Mouse (Mus musculus): Measurements from ENCODE around the gene Dhrs2. TPM values are rescaled to one million over a fixed set of nuclear protein-coding genes. Genes with fewer than 3 reads are reported as not detected.

Dhrs2 gene
- polyA plus RNA-seq (2012; ENCODE audit: insufficient read depth, insufficient read length, low replicate concordance, missing spikeins) = not detected in 2 replicates

DNA sequence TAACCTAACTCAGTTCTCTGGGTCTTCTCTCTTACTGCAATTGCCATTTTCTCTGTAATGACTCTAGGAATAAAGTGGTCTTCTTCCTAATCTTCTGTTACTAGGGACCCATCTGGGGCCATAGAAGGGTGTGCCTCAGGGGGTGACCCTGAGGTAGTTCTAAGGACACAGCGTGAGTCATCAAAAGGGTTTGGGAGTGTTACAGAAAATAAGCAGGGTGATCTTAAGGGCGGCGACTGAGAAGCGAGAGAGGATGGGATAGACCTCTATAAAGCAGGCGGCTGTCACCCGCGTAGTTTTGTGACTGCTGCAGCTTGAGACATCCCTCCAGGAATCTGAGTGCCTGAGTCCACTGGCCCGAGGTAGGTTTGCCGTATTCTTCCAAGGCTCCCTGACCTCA, at the start of gene Dhrs2:
Dhrs2 (plus strand) TSS at position 301 of the 400 bp plus-strand sequence.
- Histone ChIP-seq H3K4me1 (ENCODE audit: control insufficient read depth, insufficient read depth, low read length) (no peaks in the 10 kb centered on the region), H3K4me3 (ENCODE audit: insufficient read depth, low read depth, low read length) (no peak within 1 kb of the TSS), H3K27ac (ENCODE audit: insufficient read depth, low read depth, low read length) (no peak within 1 kb of the TSS)
- no peak for TF ChIP-seq POLR2A (IDR thresholded peaks at IDR 0.05; ENCODE audit: insufficient read depth, low read depth, low read length)
- TF ChIP-seq CTCF (IDR thresholded peaks at IDR 0.05; ENCODE audit: insufficient read depth, low read depth, low read length) = no peak
- 83% methylated on average over 9 of the region's 9 CpGs for WGBS

DNA sequence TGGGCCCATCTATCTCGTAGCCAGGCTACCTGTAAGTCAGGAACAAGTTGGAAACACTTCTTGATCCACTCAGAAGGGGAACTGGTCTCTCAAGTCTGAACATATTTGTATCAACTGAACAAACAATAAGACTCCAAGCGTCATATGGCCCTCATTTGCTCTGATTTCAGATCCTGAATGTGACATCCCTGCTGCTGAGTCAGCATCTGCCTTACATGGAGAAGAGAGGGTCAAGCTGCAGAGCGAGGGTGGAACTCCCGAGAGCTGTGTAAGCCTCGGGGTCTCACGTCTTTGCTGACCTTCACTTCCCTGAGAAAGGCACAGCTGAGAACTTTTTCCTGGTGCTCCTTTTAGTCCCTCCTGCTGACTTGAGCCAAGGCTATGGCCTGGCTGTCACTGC, 47.6 kb upstream of the Dhrs2 start:
- WGBS = 89% methylated on average over 6 of the region's 6 CpGs

DNA sequence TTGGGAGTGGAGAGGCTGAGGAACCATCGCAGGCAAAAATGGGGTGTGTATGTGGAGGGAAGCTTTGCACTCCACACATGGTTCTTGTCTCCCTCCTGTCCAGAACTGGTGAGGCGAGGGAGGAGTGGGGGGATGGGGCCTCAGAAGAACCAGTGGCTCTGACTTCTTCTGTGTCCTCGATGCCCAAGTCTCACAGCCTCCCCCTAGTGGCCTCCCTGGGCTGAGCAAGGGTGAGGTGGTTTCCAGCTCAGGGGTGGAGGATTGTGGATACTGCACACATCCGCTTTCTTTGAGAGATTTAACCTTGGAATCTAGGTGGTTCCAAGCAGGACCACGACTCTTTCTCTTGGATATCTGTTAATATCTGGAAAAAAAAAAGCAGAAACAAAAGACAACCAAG, 44.5 kb upstream of the Dhrs2 start:
- Histone ChIP-seq H3K27ac (ENCODE audit: insufficient read depth, low read depth, low read length) (no peak overlapping the region), H3K4me3 (ENCODE audit: insufficient read depth, low read depth, low read length) (no peak overlapping the region), H3K4me1 (ENCODE audit: control insufficient read depth, insufficient read depth, low read length) (peaks cover 3% of the 10 kb centered on the region; the same call in 1 of the 2 replicates)
- WGBS = 55% methylated on average over 5 of the region's 5 CpGs
- TF ChIP-seq CTCF (IDR thresholded peaks at IDR 0.05; ENCODE audit: insufficient read depth, low read depth, low read length) (peak; percentile 33; the same call in 1 of the 2 replicates), POLR2A (IDR thresholded peaks at IDR 0.05; ENCODE audit: insufficient read depth, low read depth, low read length) (no peak)

More for the DNA sequence above, 47.6 kb upstream of the Dhrs2 start:
- TF ChIP-seq CTCF (IDR thresholded peaks at IDR 0.05; ENCODE audit: insufficient read depth, low read depth, low read length) (no peak), POLR2A (IDR thresholded peaks at IDR 0.05; ENCODE audit: insufficient read depth, low read depth, low read length) (no peak)
- H3K27ac ChIP-seq (ENCODE audit: insufficient read depth, low read depth, low read length) = no peak overlapping the region
- H3K4me1 ChIP-seq (ENCODE audit: control insufficient read depth, insufficient read depth, low read length) = peaks cover 1% of the 10 kb centered on the region; the same call in 1 of the 2 replicates
- no peak overlapping the region for H3K4me3 ChIP-seq (ENCODE audit: insufficient read depth, low read depth, low read length)

DNA sequence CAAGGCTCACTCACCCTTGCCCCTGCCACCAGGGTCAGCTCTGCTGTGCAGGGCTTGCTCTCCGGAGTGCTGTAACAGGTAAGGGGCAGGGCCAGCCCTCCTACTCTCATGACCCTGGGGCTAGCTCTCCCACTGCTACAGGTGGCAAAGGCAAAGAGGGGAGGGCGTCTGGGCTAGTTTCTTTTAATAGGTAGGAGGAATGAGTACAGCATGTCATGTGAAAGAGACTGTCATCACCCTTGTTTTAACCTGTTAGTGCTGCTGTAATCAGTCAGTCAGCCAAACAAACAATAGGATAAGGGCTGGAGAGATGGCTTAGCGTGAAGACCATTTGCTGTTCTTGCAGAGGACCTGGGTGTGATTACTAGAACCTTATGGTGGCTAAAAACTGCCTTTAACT, 40.9 kb upstream of the Dhrs2 start:
- no peak overlapping the region for H3K27ac ChIP-seq (ENCODE audit: insufficient read depth, low read depth, low read length)
- H3K4me3 ChIP-seq (ENCODE audit: insufficient read depth, low read depth, low read length) = no peak overlapping the region
- H3K4me1 ChIP-seq (ENCODE audit: control insufficient read depth, insufficient read depth, low read length) = peaks cover 3% of the 10 kb centered on the region; the same call in 1 of the 2 replicates
- no peak for TF ChIP-seq POLR2A (IDR thresholded peaks at IDR 0.05; ENCODE audit: insufficient read depth, low read depth, low read length)
- 86% methylated on average over 3 of the region's 3 CpGs for WGBS

DNA sequence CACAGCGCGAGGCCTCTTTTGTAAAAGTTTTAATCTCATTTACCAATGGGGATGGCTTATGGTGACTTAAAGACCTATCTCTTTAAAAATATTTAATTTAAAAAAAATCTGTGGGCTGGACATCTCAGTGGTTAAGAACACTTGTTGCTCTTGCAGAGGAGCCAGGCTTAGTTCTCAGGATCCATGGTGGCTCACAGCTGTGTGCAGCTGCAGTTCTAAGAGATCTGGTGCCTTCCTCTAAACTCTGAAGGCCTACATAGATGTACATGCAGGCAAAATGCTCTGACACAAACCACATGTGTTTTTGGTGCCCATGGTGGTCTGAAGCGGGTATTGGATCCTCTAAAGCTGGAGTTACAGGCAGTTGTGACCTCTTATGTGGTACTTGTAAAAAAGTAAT, 38.6 kb upstream of the Dhrs2 start:
- WGBS = 90% methylated on average over 3 of the region's 3 CpGs
- H3K4me1 ChIP-seq (ENCODE audit: control insufficient read depth, insufficient read depth, low read length) = peaks cover 4% of the 10 kb centered on the region; the same call in 1 of the 2 replicates
- no peak for TF ChIP-seq POLR2A (IDR thresholded peaks at IDR 0.05; ENCODE audit: insufficient read depth, low read depth, low read length)
- TF ChIP-seq CTCF (IDR thresholded peaks at IDR 0.05; ENCODE audit: insufficient read depth, low read depth, low read length) = no peak
- H3K4me3 ChIP-seq (ENCODE audit: insufficient read depth, low read depth, low read length) = no peak overlapping the region
- no peak overlapping the region for H3K27ac ChIP-seq (ENCODE audit: insufficient read depth, low read depth, low read length)

DNA sequence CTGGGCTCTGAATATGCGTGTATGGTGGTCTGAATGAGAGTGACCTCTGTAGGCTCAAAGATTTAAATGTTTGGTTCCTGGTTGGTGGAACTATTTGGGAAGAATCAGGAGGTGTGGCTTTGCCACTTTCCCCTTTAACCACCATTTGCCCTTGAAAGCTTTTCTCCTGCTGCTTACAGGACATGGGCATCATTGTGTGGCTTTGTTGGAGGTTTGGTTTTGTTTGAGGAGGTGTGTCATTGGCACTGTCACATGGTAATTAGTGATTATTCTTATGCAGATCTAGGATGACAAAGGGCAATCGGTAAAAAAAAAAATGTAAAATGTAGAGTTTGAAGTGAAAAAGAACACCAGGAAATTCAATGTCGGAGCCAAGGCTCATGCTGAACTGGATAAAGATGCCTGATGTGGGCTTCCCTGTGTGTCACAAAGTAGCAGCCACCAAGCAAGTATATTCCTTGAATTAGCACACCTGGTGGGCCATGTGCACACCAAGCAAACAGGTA, 37.1 kb upstream of the Dhrs2 start:
- TF ChIP-seq POLR2A (IDR thresholded peaks at IDR 0.05; ENCODE audit: insufficient read depth, low read depth, low read length) (no peak), CTCF (IDR thresholded peaks at IDR 0.05; ENCODE audit: insufficient read depth, low read depth, low read length) (no peak)
- no peak overlapping the region for H3K27ac ChIP-seq (ENCODE audit: insufficient read depth, low read depth, low read length)
- peaks cover 10% of the 10 kb centered on the region for H3K4me1 ChIP-seq (ENCODE audit: control insufficient read depth, insufficient read depth, low read length)
- WGBS = 80% methylated on average over 3 of the region's 3 CpGs
- no peak overlapping the region for H3K4me3 ChIP-seq (ENCODE audit: insufficient read depth, low read depth, low read length)

DNA sequence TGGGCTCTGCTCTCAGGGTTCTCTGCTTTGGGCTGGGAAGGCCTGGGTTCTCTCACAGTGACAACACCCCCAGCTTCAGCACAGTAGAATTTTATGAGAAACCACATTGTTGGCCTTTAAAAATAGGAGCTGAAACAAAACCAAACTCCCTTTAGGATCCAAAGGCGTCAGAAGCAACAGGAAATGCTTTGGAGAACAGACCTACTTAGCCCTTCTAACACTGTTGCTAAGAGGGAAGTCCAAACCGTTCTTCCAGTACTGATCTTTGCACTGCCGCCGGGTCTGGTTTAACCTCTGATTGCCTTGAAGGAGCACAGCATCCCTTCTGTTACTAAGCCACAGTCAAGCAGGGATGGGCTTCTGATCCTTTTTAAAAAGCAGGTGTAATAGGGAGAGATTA, 33.3 kb upstream of the Dhrs2 start:
- H3K4me3 ChIP-seq (ENCODE audit: insufficient read depth, low read depth, low read length) = no peak overlapping the region
- WGBS = 27% methylated on average over 4 of the region's 4 CpGs
- no peak overlapping the region for H3K27ac ChIP-seq (ENCODE audit: insufficient read depth, low read depth, low read length)
- no peak for TF ChIP-seq POLR2A (IDR thresholded peaks at IDR 0.05; ENCODE audit: insufficient read depth, low read depth, low read length)
- no peak for TF ChIP-seq CTCF (IDR thresholded peaks at IDR 0.05; ENCODE audit: insufficient read depth, low read depth, low read length)
- H3K4me1 ChIP-seq (ENCODE audit: control insufficient read depth, insufficient read depth, low read length) = peaks cover 16% of the 10 kb centered on the region

DNA sequence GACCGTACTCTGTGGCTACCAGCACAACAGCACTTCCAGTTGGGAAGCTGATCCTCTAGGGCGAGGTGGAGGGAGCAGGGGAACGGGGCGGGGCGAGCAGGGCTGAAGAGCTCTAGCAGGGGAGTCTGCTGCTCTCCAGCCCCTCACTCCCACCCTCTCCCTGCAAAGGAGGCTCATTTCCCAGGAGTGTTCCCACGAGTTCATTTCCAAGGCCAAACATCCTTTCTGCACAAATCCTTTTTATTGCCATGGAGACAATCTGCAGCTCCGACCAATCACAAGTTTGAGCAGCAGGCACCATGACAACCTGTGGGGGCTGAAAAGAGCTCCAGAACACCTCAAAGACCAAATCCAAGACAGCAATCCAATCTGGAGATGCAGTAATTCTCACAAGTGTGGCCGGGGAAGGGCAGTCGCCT, 32.4 kb upstream of the Dhrs2 start:
- TF ChIP-seq POLR2A (IDR thresholded peaks at IDR 0.05; ENCODE audit: insufficient read depth, low read depth, low read length) = no peak
- TF ChIP-seq CTCF (IDR thresholded peaks at IDR 0.05; ENCODE audit: insufficient read depth, low read depth, low read length) = no peak
- Histone ChIP-seq H3K27ac (ENCODE audit: insufficient read depth, low read depth, low read length) (no peak overlapping the region), H3K4me3 (ENCODE audit: insufficient read depth, low read depth, low read length) (no peak overlapping the region), H3K4me1 (ENCODE audit: control insufficient read depth, insufficient read depth, low read length) (peaks cover 16% of the 10 kb centered on the region)
- 28% methylated on average over 9 of the region's 9 CpGs for WGBS

DNA sequence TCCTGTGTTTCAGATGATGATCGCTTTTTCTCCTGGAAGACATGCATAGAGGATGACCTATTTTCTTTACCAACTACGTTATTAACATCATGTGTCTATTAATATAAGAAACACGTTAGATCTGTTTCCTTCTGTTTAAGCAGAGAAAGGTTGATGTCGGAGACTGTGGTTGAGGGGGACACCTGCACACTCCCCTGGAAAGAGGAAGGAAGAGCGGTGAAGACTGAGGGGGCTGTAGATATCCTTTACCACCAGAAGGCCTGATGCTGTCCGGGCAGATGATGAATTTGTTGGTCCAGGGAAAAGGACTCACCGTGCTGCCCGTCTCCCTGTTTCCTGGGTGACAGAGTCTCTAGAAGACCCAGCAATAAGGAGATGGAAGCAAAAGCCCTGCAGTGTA, 28.5 kb upstream of the Dhrs2 start:
- TF ChIP-seq CTCF (IDR thresholded peaks at IDR 0.05; ENCODE audit: insufficient read depth, low read depth, low read length) = no peak
- TF ChIP-seq POLR2A (IDR thresholded peaks at IDR 0.05; ENCODE audit: insufficient read depth, low read depth, low read length) = no peak
- peaks cover 14% of the 10 kb centered on the region for H3K4me1 ChIP-seq (ENCODE audit: control insufficient read depth, insufficient read depth, low read length)
- no peak overlapping the region for H3K27ac ChIP-seq (ENCODE audit: insufficient read depth, low read depth, low read length)
- WGBS = 90% methylated on average over 8 of the region's 8 CpGs
- no peak overlapping the region for H3K4me3 ChIP-seq (ENCODE audit: insufficient read depth, low read depth, low read length)

Data from olfactory bulb, adult 2 months (tissue).